Mouse (Mus musculus) spleen, adult 2 months (tissue): ENCODE measurements around the gene Ube2b.

ENCODE experiments used
- CTCF ChIP-seq: fragments of 200-500 bp; IDR thresholded peaks from 2 replicates; pipeline ENCODE4 v1.5.1; 2011; ENCODE audit warnings: mild to moderate bottlenecking, inconsistent platforms; ENCODE audit not compliant: insufficient read depth, insufficient read length, insufficient replicate concordance; ENCODE audit errors: extremely low read depth
- POLR2A ChIP-seq: fragments of 200-500 bp; IDR thresholded peaks from 2 replicates; pipeline ENCODE4 v1.6.1; 2011; ENCODE audit warnings: low read depth, low read length, inconsistent platforms

GRCm38 (mm10) chr11:52003505-52003771, 2.9 kb upstream of the Ube2b start:
- no peak for TF ChIP-seq POLR2A
- TF ChIP-seq CTCF: no peak
